Mouse (Mus musculus) neutrophil, adult 5-6 weeks (primary cell): ENCODE data around the gene Rhbdl2. TPM values are rescaled to one million over a fixed set of nuclear protein-coding genes. Genes with fewer than 3 reads are reported as not detected.

ENCODE experiments used
- ATAC-seq: fragments of 151-379, 151-347 bp; 2 replicates; pipeline ENCODE4 v1.8.0; 2017; ENCODE audit warnings: mild to moderate bottlenecking, moderate TSS enrichment; ENCODE audit not compliant: insufficient number of reproducible peaks, poor library complexity, low FRiP score, severe bottlenecking; ENCODE audit errors: extremely low read depth
- total RNA-seq: library from RNA; stranded (forward); fragments of 200-1000 nt; gene quantifications from 2 replicates; pipeline ENCODE4 v1.2.3, GENCODE M21; 2017

Rhbdl2 gene
- total RNA-seq, 1 experiment from 2014 or later = not detected

DNA sequence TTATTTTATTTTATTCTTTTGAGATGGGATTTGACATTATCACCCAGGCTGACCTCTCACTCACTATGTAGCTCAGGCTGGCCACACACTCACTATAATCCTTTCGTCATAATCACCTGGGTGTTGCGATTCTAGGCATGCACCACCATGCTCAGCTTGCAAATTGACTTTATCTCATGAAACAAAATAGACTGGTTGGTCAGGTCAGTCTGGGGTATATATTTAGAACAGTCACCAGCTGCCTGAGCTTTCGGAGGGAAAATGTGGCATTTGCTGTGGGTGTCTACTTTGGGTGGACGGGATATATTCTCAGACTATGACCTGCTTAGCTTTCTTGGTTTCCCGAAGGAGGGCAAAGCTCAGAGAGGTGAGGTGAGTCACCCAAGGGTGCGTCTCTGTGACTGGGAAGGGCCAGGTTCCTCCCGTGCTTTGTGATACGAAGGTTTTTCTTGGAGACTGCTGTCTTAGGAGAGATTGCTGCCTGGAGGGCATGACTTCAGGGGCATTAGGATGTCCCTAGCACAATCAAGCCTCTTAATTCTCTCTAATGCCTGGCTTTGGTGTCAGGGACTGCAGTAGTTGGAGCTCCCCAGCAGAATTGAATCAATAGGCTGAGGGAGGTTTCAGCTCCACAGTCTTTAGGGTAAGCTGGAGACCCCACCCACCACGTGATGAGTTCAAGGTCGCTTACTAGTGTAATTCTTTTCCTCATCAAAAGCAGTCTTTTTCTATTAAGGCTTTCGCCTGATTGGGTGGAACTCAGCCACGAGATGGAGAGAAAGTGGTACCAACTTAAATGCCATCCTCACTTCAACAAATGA lies 23.0 kb downstream of the Rhbdl2 start:
- no peak for ATAC-seq

DNA sequence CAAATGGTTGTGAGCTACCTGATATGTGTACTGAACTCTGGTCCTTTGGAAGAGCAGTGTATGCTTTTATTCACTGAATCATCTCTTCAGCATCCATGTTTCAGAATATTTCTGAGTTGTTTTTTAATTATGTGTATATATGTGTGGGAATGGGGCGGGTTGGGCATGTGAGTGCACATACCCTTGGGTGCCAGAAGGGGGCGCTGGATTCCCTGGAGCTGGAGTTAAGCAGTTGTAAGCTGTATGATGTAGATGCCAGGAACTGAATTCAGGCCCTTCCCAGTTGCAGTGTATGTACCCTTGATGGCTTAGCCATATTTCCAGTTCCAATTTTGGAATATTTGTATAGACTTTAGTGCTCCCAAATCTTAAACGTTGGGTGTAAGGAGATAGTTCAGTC lies 24.9 kb downstream of the Rhbdl2 start:
- ATAC-seq = no peak

DNA sequence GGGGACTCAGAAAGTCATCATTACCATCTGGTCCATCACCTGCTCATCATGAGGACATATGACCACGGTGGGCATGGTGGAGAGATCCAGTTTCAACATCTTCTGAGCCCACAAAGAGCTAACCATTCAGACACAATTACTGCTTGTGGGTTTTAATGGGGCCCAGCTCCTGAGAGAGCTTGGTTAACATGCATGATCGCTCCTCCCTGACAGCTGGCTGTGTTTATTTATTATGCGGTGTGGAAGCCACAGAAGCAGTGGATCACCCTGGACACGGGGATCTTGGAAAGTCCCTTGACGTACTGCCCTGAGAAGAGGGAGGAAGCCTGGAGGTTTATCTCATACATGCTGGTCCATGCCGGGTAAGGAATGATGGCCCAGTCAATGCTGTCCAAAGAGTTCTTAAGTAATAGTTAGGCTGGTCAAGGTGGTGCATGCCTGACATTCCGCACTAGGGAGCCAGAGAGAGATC lies 26.4 kb downstream of the Rhbdl2 start:
- no peak for ATAC-seq

DNA sequence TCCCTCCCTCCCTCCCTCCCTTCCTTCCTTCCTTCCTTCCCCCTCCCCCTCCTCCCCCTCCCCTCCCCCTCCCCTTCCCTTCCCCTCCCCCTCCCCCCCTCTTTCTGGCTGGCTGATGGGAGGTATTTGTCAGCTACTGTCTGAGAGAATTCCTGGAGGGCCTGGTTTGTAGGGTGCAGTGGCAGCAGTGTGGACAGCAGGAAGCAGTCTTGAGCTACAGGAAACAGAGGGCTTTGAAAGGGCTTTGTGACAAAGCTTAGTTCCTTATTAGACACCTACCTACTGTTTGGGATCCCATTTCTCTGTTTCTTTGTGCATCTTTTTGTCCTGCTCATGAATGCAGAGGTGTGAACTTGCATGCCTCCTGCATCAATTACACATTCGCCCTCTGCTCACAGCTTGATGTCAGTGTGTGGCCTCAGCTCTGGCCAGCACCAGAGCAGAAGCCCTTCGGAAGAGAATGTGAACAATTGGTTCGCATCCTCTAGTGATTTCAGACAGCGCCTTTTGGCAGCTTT lies 31.5 kb downstream of the Rhbdl2 start:
- no peak for ATAC-seq

DNA sequence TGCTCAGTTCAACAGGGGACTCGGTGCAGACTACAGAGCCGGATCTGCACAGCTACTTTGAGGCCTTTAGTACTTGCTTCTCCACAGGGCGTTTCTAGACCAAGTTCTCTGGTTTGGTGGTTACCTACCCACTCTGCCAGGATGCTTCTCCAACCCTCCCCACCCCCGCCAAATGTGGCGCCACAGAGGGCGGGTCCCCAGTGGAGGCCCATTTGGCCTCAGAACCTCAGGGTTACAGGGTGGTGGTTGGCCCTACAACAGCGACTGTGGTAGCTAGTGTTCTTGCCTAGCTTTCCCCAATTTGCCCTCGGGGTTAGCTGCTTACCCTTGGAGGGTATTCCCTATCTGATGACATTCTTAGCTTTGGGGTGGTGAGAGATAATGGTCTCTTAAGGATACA lies 54.5 kb downstream of the Rhbdl2 start:
- ATAC-seq = no peak

DNA sequence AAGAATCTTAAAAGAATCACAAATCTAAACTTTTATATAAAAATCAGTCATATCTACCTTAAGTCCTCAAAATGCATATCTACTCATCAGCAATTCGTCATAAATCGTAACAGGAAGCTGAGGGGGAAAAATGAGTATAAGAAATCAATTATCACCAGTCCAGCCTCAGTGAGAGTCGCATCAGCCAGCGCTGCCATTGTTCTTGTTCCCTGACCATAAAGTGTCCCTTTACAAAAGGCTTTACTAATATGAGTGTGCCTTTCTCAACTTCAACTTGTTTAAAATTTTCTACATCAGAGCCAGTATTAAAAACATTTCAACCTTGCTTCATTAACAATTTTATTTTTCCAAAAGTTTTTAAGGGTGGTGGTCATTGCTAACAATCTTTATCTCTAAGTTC lies 69.2 kb downstream of the Rhbdl2 start:
- no peak for ATAC-seq

DNA sequence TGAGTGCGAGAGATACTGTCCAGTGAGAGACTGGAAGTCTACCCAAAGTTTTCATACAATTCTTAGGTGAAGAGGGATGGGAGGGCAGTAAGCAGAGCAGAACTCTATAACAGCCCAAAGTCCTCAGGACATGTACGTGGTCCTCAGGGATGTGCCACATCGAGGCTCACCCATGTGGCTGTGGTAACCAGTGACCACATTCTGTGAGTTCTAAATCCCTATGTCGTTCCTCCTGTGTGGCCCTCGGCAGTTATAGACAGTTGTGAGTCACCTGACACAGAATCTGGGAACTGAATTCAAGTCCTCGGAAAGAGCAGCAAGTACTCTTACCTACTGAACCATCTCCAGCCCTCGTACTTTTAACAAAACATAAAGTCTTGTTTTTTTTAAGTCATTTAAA lies 70.4 kb downstream of the Rhbdl2 start:
- no peak for ATAC-seq

DNA sequence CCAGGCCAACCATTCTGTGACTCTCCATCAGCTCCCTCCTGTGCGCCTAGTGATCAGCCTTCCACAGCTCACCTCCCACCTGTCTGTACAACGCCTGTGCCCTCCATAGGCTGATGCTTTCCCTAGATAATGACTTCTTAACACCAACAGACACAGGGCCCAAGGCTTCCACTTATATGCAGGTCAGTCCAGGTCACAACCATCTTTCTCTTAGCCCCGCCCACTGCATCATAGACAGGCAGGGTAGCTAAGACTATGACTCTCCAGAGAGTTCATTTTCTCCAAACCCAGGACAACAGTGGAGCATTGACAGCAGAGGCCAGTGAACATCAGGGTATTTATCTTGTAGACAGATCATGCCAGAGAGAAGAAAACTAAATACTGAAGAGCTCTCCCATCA lies 71.7 kb downstream of the Rhbdl2 start, which contains the start of gene 4933427I04Rik:
TSS of gene 4933427I04Rik (plus strand) at position 301 of the 400 bp plus-strand sequence.
- ATAC-seq = no peak

DNA sequence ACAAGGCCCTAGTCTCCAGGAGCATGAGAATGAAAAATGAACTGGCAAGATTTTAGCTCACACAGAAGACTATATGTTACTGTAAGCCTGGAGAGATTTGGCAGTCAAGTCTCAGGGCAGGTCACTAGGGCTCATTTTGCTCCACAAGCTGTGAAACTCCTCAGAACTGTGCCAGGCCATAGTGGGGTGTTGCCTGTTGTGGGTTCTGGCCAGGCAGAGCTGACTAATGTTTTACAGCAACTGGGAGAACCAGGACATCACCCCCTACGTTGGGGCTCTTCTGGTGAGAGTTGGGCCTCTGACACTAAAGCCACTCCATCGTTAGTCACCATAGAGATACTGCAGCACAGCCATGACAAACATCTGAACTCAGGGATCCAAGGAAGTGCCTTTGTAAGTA lies 72.1 kb downstream of the Rhbdl2 start:
- no peak for ATAC-seq

DNA sequence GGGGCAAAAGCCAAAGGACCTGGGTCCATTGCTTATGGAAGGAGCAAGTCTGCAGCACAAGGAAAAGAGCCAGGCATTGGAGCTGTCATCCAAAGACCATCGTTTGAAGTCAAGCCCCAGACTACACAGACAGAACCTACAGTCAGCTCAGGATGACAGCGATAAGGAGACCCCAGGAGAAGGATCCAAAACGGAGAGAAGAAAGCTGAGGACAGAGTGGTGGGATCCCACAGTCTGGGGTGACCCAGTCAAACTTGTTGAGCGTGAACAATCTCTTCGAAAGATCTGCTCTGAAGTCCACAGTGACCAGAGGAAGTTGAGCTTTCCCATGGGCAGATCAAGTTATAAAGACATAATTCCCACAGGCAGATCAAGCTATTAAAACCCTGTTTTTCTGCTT lies 72.9 kb downstream of the Rhbdl2 start:
- no peak for ATAC-seq

Other genes starting within 250 kb of the Rhbdl2 start
- 803 and 821 TPM in 2 replicates for gene Macf1, start 103.5 kb upstream of the Rhbdl2 start, total RNA-seq
- gene Ndufs5, start 69.7 kb upstream of the Rhbdl2 start, total RNA-seq = 44.3 and 54.3 TPM in 2 replicates
- 72.3 and 78.8 TPM in 2 replicates for gene Akirin1, start 37.5 kb upstream of the Rhbdl2 start, total RNA-seq
- gene 4933427I04Rik, start 71.8 kb downstream of the Rhbdl2 start, total RNA-seq = not detected in 2 replicates
- gene Mycbp, start 117.0 kb downstream of the Rhbdl2 start, total RNA-seq = 17.6 and 24.4 TPM in 2 replicates
- gene Rragc, start 129.6 kb downstream of the Rhbdl2 start, total RNA-seq = 36.7 and 39.6 TPM in 2 replicates
- not detected in 2 replicates for gene 4930535I16Rik, start 130.1 kb downstream of the Rhbdl2 start, total RNA-seq